ENCODE assay signal across 9 mouse cellular contexts in genomic region chr11:118254159-118254951, GRCm38 (mm10). TPM values are rescaled to one million over a fixed set of nuclear protein-coding genes. Genes with fewer than 3 reads are reported as not detected.
DNase-seq lines count a peak whose midpoint lies in the region; ATAC-seq and TF ChIP-seq lines count a peak whose summit lies in the region.
"Had no signal": no experiment of that assay in that cellular context is flagged by ENCODE, and none has a peak within 500 bp of the region (broad histone marks: within the 10 kb centered on the region; RNA-seq: fewer than 3 reads in every experiment).

No protein-coding gene starts in this region.

- peak; percentile 69 for DNase-seq in layer of hippocampus, adult 11-12 months (ENCODE audit: low spot score)
- DNase-seq in layer of hippocampus, adult 9-10 months (ENCODE audit: low spot score) = no peak
- peak; percentile 54 for DNase-seq in gastrocnemius, postnatal 10 days
- DNase-seq in kidney, adult 2 months = peak; percentile 86
- peak; percentile 56 for DNase-seq in limb, embryonic 11.5 days (ENCODE audit: low spot score)
- DNase-seq in thymus, postnatal 4 days = no peak

- TF ChIP-seq CTCF in kidney, adult 2 months (conservative IDR thresholded peaks at IDR 0.05; ENCODE audit: insufficient read depth, insufficient read length, low read depth, low read length) = no peak

- H3K4me3 ChIP-seq in kidney, adult 2 months (ENCODE audit: insufficient read depth, low read depth, low read length) = no peak overlapping the region
- no peak overlapping the region for H3K4me3 ChIP-seq in limb, embryonic 11.5 days (ENCODE audit: low read depth, low read length)
- H3K4me3 ChIP-seq in neural tube, embryonic 15.5 days (replicated peaks) = no peak overlapping the region

- no peak for TF ChIP-seq POLR2A in kidney, adult 2 months (IDR thresholded peaks at IDR 0.05; ENCODE audit: low read depth, low read length)

- no peak overlapping the region for H3K9ac ChIP-seq in limb, embryonic 11.5 days (ENCODE audit: low read length)
- H3K9ac ChIP-seq in neural tube, embryonic 15.5 days (replicated peaks) = no peak overlapping the region

- no peaks in the 10 kb centered on the region for H3K9me3 ChIP-seq in limb, embryonic 11.5 days (ENCODE audit: control insufficient read depth, low read length)
- no peaks in the 10 kb centered on the region for H3K9me3 ChIP-seq in neural tube, embryonic 15.5 days (replicated peaks)
- H3K9me3 ChIP-seq: G1E had no signal

- H3K4me2 ChIP-seq in limb, embryonic 11.5 days (ENCODE audit: low read depth, severe bottlenecking) = no peak overlapping the region
- H3K4me2 ChIP-seq in neural tube, embryonic 15.5 days = no peak overlapping the region

- ATAC-seq in cerebellum, adult (ENCODE audit: insufficient number of reproducible peaks, low FRiP score, low TSS enrichment) = peak; percentile 71; the same call in 1 of the 2 replicates
- no peak for ATAC-seq in limb, embryonic 11.5 days (ENCODE audit: insufficient number of reproducible peaks, low FRiP score, low TSS enrichment, low read depth)
- ATAC-seq in neural tube, embryonic 15.5 days (ENCODE audit: low FRiP score) = peak; percentile 66

- H3K27ac ChIP-seq in kidney, adult 2 months (ENCODE audit: insufficient read depth, low read depth, low read length) = peak overlapping the region; percentile 76
- H3K27ac ChIP-seq in limb, embryonic 11.5 days (replicated peaks; ENCODE audit: low read depth, low read length) = peak overlapping the region; percentile 49
- peak overlapping the region; percentile 76 for H3K27ac ChIP-seq in neural tube, embryonic 15.5 days (replicated peaks)

- H3K27me3 ChIP-seq in kidney, adult 2 months (replicated peaks; ENCODE audit: control insufficient read depth, insufficient read depth, low read length) = no peaks in the 10 kb centered on the region
- H3K27me3 ChIP-seq in limb, embryonic 11.5 days (ENCODE audit: control insufficient read depth, insufficient read depth, low read length) = no peaks in the 10 kb centered on the region
- no peaks in the 10 kb centered on the region for H3K27me3 ChIP-seq in neural tube, embryonic 15.5 days (replicated peaks)

- 23% methylated on average over 15 of the region's 15 CpGs for WGBS in kidney, adult 2 months
- WGBS in limb, embryonic 11.5 days = 47% methylated on average over 15 of the region's 15 CpGs
- WGBS in neural tube, embryonic 15.5 days = 32% methylated on average over 15 of the region's 15 CpGs

- no peaks in the 10 kb centered on the region for H3K36me3 ChIP-seq in kidney, adult 2 months (ENCODE audit: control insufficient read depth, insufficient read depth, low read length)
- H3K36me3 ChIP-seq in limb, embryonic 11.5 days (ENCODE audit: control insufficient read depth, insufficient read depth, low read length) = peaks cover 10% of the 10 kb centered on the region
- H3K36me3 ChIP-seq in neural tube, embryonic 15.5 days = peaks cover 31% of the 10 kb centered on the region

- H3K4me1 ChIP-seq in kidney, adult 2 months (ENCODE audit: control insufficient read depth, insufficient read depth, low read length) = peaks cover 12% of the 10 kb centered on the region; the same call in 1 of the 2 replicates
- H3K4me1 ChIP-seq in limb, embryonic 11.5 days (ENCODE audit: control insufficient read depth, insufficient read depth, low read length) = peaks cover 15% of the 10 kb centered on the region
- peaks cover 17% of the 10 kb centered on the region for H3K4me1 ChIP-seq in neural tube, embryonic 15.5 days

RNA-seq across cellular contexts. Expression of gene Cyth1, which starts 6.0 kb away (rescaled TPM):
- 10 to 100 TPM; 26.4 to 30.7 TPM for total RNA-seq in gastrocnemius, postnatal 10 days (2021)
- 18.9 and 19.5 TPM in 2 replicates for polyA plus RNA-seq in kidney, adult 2 months (2012; rRNA removed)
- 13.3 and 16.2 TPM in 2 replicates for polyA plus RNA-seq in limb, embryonic 11.5 days (2014; fragmentation: Nextera tagmentation; extraction: Ambion mirVana)
- polyA plus RNA-seq in neural tube, embryonic 15.5 days (2015; fragmentation: Nextera tagmentation; extraction: Ambion mirVana) = 22.5 and 24.8 TPM in 2 replicates

RNA-seq across cellular contexts. Expression of gene Usp36, which starts 35.7 kb away (rescaled TPM):
- total RNA-seq in gastrocnemius, postnatal 10 days (2021) = 10 to 100 TPM in 1 of 2 experiments, 1 to 10 TPM in 1; 9.7 to 14.1 TPM
- 11.2 and 12.3 TPM in 2 replicates for polyA plus RNA-seq in kidney, adult 2 months (2012; rRNA removed)
- polyA plus RNA-seq in limb, embryonic 11.5 days (2014; fragmentation: Nextera tagmentation; extraction: Ambion mirVana) = 13.6 and 15.3 TPM in 2 replicates
- polyA plus RNA-seq in neural tube, embryonic 15.5 days (2015; fragmentation: Nextera tagmentation; extraction: Ambion mirVana) = 17.5 and 19.5 TPM in 2 replicates

Comparison
In these comparisons a context has a peak if more than half of its experiments do, and no peak if none do; other contexts are left out.
1. DNase-seq: peak in layer of hippocampus, adult 11-12 months (single experiment), gastrocnemius, postnatal 10 days (single experiment), kidney, adult 2 months (single experiment) and limb, embryonic 11.5 days (single experiment); none in layer of hippocampus, adult 9-10 months (single experiment) and thymus, postnatal 4 days (single experiment).
2. Peak in every context shown above with its lines, with median percentiles within 50 percentile points of each other: H3K27ac ChIP-seq.